Mouse (Mus musculus) liver, embryonic 13.5 days (tissue): Measurements from ENCODE around the gene Herc1. TPM values are rescaled to one million over a fixed set of nuclear protein-coding genes. Genes with fewer than 3 reads are reported as not detected.
A peak's percentile ranks its signal among the peaks of the same experiment; 100 is the strongest.

Source experiments
- ATAC-seq: fragments of 200-750 bp; cut with Nextera tagmentation; 2 replicates; pipeline ENCODE4 v1.8.0; 2017; ENCODE audit warnings: low read depth, mild to moderate bottlenecking, moderate number of reproducible peaks, moderate library complexity
- DNase-seq: peaks from one replicate; pipeline ENCODE4 v3.0.0; 2022
- H3K27ac ChIP-seq: fragments of 300-500 bp; sonication (generic); 2 replicates; pipeline ENCODE4 v1.5.1; 2015; ENCODE audit warnings: moderate library complexity, mild to moderate bottlenecking, inconsistent platforms
- H3K27me3 ChIP-seq: fragments of 300-500 bp; sonication (generic); 2 replicates; pipeline ENCODE4 v1.6.1; 2015; ENCODE audit warnings: mild to moderate bottlenecking, inconsistent platforms
- H3K36me3 ChIP-seq: fragments of 300-500 bp; sonication (generic); 2 replicates; pipeline ENCODE4 v1.6.1; 2015; ENCODE audit warnings: mild to moderate bottlenecking, inconsistent platforms
- H3K4me1 ChIP-seq: fragments of 300-500 bp; sonication (generic); replicated peaks from 2 replicates; pipeline ENCODE4 v1.6.1; 2015; ENCODE audit warnings: inconsistent platforms
- H3K4me2 ChIP-seq: fragments of 300-500 bp; sonication (generic); 2 replicates; pipeline ENCODE4 v1.6.1; 2015; ENCODE audit warnings: inconsistent platforms, mild to moderate bottlenecking, moderate library complexity
- H3K4me3 ChIP-seq: fragments of 300-500 bp; sonication (generic); replicated peaks from 2 replicates; pipeline ENCODE4 v1.5.1; 2015; ENCODE audit warnings: mild to moderate bottlenecking, inconsistent platforms
- H3K9ac ChIP-seq: fragments of 300-500 bp; sonication (generic); 2 replicates; pipeline ENCODE4 v1.6.1; 2015; ENCODE audit warnings: mild to moderate bottlenecking, inconsistent platforms
- H3K9me3 ChIP-seq: fragments of 300-500 bp; sonication (generic); replicated peaks from 2 replicates; pipeline ENCODE4 v1.6.1; 2016; ENCODE audit warnings: inconsistent platforms
- WGBS: fragments of 180-500 bp; shearing (Covaris S2); methylation state at CpG from one replicate; pipeline ENCODE4 v1.1.7; 2015; ENCODE audit not compliant: insufficient replicate concordance; 5-methylcytosine and 5-hydroxymethylcytosine counted together
- polyA plus RNA-seq: library from polyadenylated mRNA; unstranded; fragments of >200 nt; fragmentation: Nextera tagmentation; extraction: Ambion mirVana; gene quantifications from 2 replicates; pipeline ENCODE4 v1.2.1, GENCODE M21; 2015

Gene Herc1
- 26.7 and 28.5 TPM in 2 replicates for polyA plus RNA-seq

GRCm38 (mm10) chr9:66349860-66350787 is at the start of gene Herc1:
TSS of gene Herc1 (plus strand) at chr9:66350450.
- Histone ChIP-seq H3K4me1 (peaks cover 60% of the 10 kb centered on the region), H3K4me3 (peak within 1 kb of the TSS; percentile 100), H3K36me3 (0 out of 2 replicates have a peak, but pooled peaks cover 4% of the 10 kb centered on the region), H3K4me2 (peak within 1 kb of the TSS; percentile 78), H3K9me3 (no peaks in the 10 kb centered on the region), H3K27ac (peak within 1 kb of the TSS; percentile 100), H3K27me3 (no peaks in the 10 kb centered on the region), H3K9ac (peak within 1 kb of the TSS; percentile 100)
- DNase-seq, result peak; percentile 94
- under 1% methylated on average over 81 of the region's 85 CpGs for WGBS
- peak; percentile 90 for ATAC-seq

- no peaks in the 10 kb centered on the region for H3K27me3 ChIP-seq
- no peaks in the 10 kb centered on the region for H3K36me3 ChIP-seq
- WGBS, result 80% methylated on average over 3 of the region's 3 CpGs
- H3K27ac ChIP-seq, result no peak overlapping the region
- peak overlapping the region; percentile 53; the same call in 1 of the 2 replicates for H3K4me3 ChIP-seq
- ATAC-seq (0 out of 2 replicates have a peak, but pooled peaks have one; percentile 34), DNase-seq (no peak)
- H3K9ac ChIP-seq, result no peak overlapping the region
- H3K4me2 ChIP-seq, result no peak overlapping the region
- peaks cover 19% of the 10 kb centered on the region for H3K4me1 ChIP-seq
- H3K9me3 ChIP-seq, result no peaks in the 10 kb centered on the region
Measured at GRCm38 (mm10) chr9:66304320-66305090, 45.7 kb upstream of the Herc1 start.

- H3K9me3 ChIP-seq, result no peaks in the 10 kb centered on the region
- no peaks in the 10 kb centered on the region for H3K27me3 ChIP-seq
- peak overlapping the region; percentile 66 for H3K4me2 ChIP-seq
- 43% methylated on average over 25 of the region's 25 CpGs for WGBS
- H3K9ac ChIP-seq, result peak overlapping the region; percentile 51
- no peak overlapping the region for H3K27ac ChIP-seq
- ATAC-seq, result no peak
- H3K4me3 ChIP-seq, result peak overlapping the region; percentile 53
- no peaks in the 10 kb centered on the region for H3K36me3 ChIP-seq
- peaks cover 19% of the 10 kb centered on the region for H3K4me1 ChIP-seq
- no peak for DNase-seq
Measured at GRCm38 (mm10) chr9:66305121-66306112, 44.8 kb upstream of the Herc1 start.

GRCm38 (mm10) chr9:66306414-66306813 is 43.8 kb upstream of the Herc1 start:
- Histone ChIP-seq H3K36me3 (no peaks in the 10 kb centered on the region), H3K4me3 (no peak overlapping the region), H3K27ac (no peak overlapping the region), H3K9me3 (no peaks in the 10 kb centered on the region), H3K27me3 (no peaks in the 10 kb centered on the region), H3K4me1 (peaks cover 19% of the 10 kb centered on the region), H3K4me2 (no peak overlapping the region), H3K9ac (no peak overlapping the region)
- 71% methylated on average over 3 of the region's 3 CpGs for whole genome bisulfite sequencing
- ATAC-seq, result no peak
- DNase-seq, result no peak

GRCm38 (mm10) chr9:66307341-66307740 is 42.9 kb upstream of the Herc1 start:
- WGBS, result 14% methylated on average over 2 of the region's 2 CpGs
- Histone ChIP-seq H3K36me3 (no peaks in the 10 kb centered on the region), H3K4me3 (no peak overlapping the region), H3K27ac (no peak overlapping the region), H3K9me3 (no peaks in the 10 kb centered on the region), H3K9ac (no peak overlapping the region), H3K4me2 (no peak overlapping the region), H3K27me3 (no peaks in the 10 kb centered on the region), H3K4me1 (peaks cover 19% of the 10 kb centered on the region)
- ATAC-seq (no peak), DNase-seq (peak; percentile 61)

GRCm38 (mm10) chr9:66308741-66309140 is 41.5 kb upstream of the Herc1 start:
- ATAC-seq, result no peak
- H3K9me3 ChIP-seq, result no peaks in the 10 kb centered on the region
- H3K36me3 ChIP-seq, result no peaks in the 10 kb centered on the region
- no peak overlapping the region for H3K4me2 ChIP-seq
- no peaks in the 10 kb centered on the region for H3K27me3 ChIP-seq
- H3K27ac ChIP-seq, result no peak overlapping the region
- no peak overlapping the region for H3K9ac ChIP-seq
- WGBS, result 74% methylated on average over 4 of the region's 4 CpGs
- H3K4me3 ChIP-seq, result no peak overlapping the region
- H3K4me1 ChIP-seq, result peaks cover 19% of the 10 kb centered on the region
- no peak for DNase-seq

- ATAC-seq (no peak), DNase-seq (no peak)
- Histone ChIP-seq H3K27ac (no peak overlapping the region), H3K27me3 (no peaks in the 10 kb centered on the region), H3K4me2 (no peak overlapping the region), H3K9me3 (no peaks in the 10 kb centered on the region), H3K9ac (no peak overlapping the region), H3K36me3 (no peaks in the 10 kb centered on the region), H3K4me3 (no peak overlapping the region), H3K4me1 (no peaks in the 10 kb centered on the region)
- 45% methylated on average over 3 of the region's 3 CpGs for WGBS
Measured at GRCm38 (mm10) chr9:66311458-66311857, 38.8 kb upstream of the Herc1 start.

GRCm38 (mm10) chr9:66316603-66317002 is 33.6 kb upstream of the Herc1 start:
- H3K4me1 ChIP-seq, result no peaks in the 10 kb centered on the region
- no peak overlapping the region for H3K9ac ChIP-seq
- H3K27ac ChIP-seq, result no peak overlapping the region
- no peaks in the 10 kb centered on the region for H3K9me3 ChIP-seq
- no peak overlapping the region for H3K4me3 ChIP-seq
- ATAC-seq, result no peak
- H3K27me3 ChIP-seq, result no peaks in the 10 kb centered on the region
- no peaks in the 10 kb centered on the region for H3K36me3 ChIP-seq
- DNase-seq, result no peak
- 53% methylated on average over 2 of the region's 2 CpGs for WGBS
- no peak overlapping the region for H3K4me2 ChIP-seq

GRCm38 (mm10) chr9:66322010-66322931 is 28.0 kb upstream of the Herc1 start:
- Histone ChIP-seq H3K27me3 (no peaks in the 10 kb centered on the region), H3K36me3 (no peaks in the 10 kb centered on the region), H3K27ac (no peak overlapping the region), H3K4me3 (no peak overlapping the region), H3K4me2 (no peak overlapping the region), H3K9ac (no peak overlapping the region), H3K4me1 (peaks cover 5% of the 10 kb centered on the region; the same call in 1 of the 2 replicates), H3K9me3 (no peaks in the 10 kb centered on the region)
- ATAC-seq, result no peak
- no peak for DNase-seq
- WGBS, result 67% methylated on average over 7 of the region's 7 CpGs

- ATAC-seq (no peak), DNase-seq (no peak)
- peaks cover 12% of the 10 kb centered on the region; the same call in 1 of the 2 replicates for H3K4me1 ChIP-seq
- no peaks in the 10 kb centered on the region for H3K36me3 ChIP-seq
- no peak overlapping the region for H3K27ac ChIP-seq
- H3K27me3 ChIP-seq, result no peaks in the 10 kb centered on the region
- no peaks in the 10 kb centered on the region for H3K9me3 ChIP-seq
- 69% methylated on average over 2 of the region's 2 CpGs for WGBS
- no peak overlapping the region for H3K9ac ChIP-seq
- no peak overlapping the region for H3K4me2 ChIP-seq
- H3K4me3 ChIP-seq, result no peak overlapping the region
Measured at GRCm38 (mm10) chr9:66326879-66327278, 23.4 kb upstream of the Herc1 start.
